Mouse (Mus musculus): ENCODE results near the gene Ppp2r3d.
A peak's percentile ranks its signal among the peaks of the same experiment; 100 is the strongest.
"Not testable (repeated sequence)": the region's sequence is repeated elsewhere in the genome, so short reads cannot be mapped to it uniquely, and the experiment has no call there.

Ppp2r3d gene

GRCm38 (mm10) chr9:124476096-124476902, at the start of gene Ppp2r3d:
TSS of gene Ppp2r3d (minus strand) at chr9:124476898.
- no peak for DNase-seq (ENCODE audit: low read depth, low spot score)

- not testable (repeated sequence) for DNase-seq (ENCODE audit: low read depth, low spot score)
Observed at GRCm38 (mm10) chr9:124493693-124494092, 17.0 kb upstream of the Ppp2r3d start, which contains the start of gene Gm21836. TSS of gene Gm21836 (minus strand) at chr9:124493793.

GRCm38 (mm10) chr9:124480361-124480980, 3.8 kb upstream of the Ppp2r3d start:
- DNase-seq (ENCODE audit: low read depth, low spot score): not testable (repeated sequence)

GRCm38 (mm10) chr9:124478081-124478480, 1.4 kb upstream of the Ppp2r3d start:
- DNase-seq (ENCODE audit: low read depth, low spot score): no peak

GRCm38 (mm10) chr9:124475689-124476088, 1.0 kb downstream of the Ppp2r3d start:
- DNase-seq (ENCODE audit: low read depth, low spot score): no peak

GRCm38 (mm10) chr9:124456572-124456971, 20.1 kb downstream of the Ppp2r3d start:
- no peak for DNase-seq (ENCODE audit: low read depth, low spot score)

- peak; percentile 11 for DNase-seq (ENCODE audit: low read depth, low spot score)
Observed at GRCm38 (mm10) chr9:124442533-124442855, 34.2 kb downstream of the Ppp2r3d start.

GRCm38 (mm10) chr9:124441681-124442532, 34.8 kb downstream of the Ppp2r3d start:
- peak; percentile 14 for DNase-seq (ENCODE audit: low read depth, low spot score)

- DNase-seq (ENCODE audit: low read depth, low spot score): peak; percentile 25
Observed at GRCm38 (mm10) chr9:124440724-124441045, 36.0 kb downstream of the Ppp2r3d start.

GRCm38 (mm10) chr9:124439848-124440723, 36.6 kb downstream of the Ppp2r3d start:
- peak; percentile 30 for DNase-seq (ENCODE audit: low read depth, low spot score)

GRCm38 (mm10) chr9:124439403-124439847, 37.3 kb downstream of the Ppp2r3d start:
- DNase-seq (ENCODE audit: low read depth, low spot score): peak; percentile 10

- DNase-seq (ENCODE audit: low read depth, low spot score): no peak
Observed at GRCm38 (mm10) chr9:124438686-124439346, 37.9 kb downstream of the Ppp2r3d start.

- peak; percentile 94 for DNase-seq (ENCODE audit: low read depth, low spot score)
Observed at GRCm38 (mm10) chr9:124425411-124425885, 51.2 kb downstream of the Ppp2r3d start.

- DNase-seq (ENCODE audit: low read depth, low spot score): peak; percentile 100
Observed at GRCm38 (mm10) chr9:124424542-124425410, 51.9 kb downstream of the Ppp2r3d start.

- no peak for DNase-seq (ENCODE audit: low read depth, low spot score)
Observed at GRCm38 (mm10) chr9:124424292-124424541, 52.5 kb downstream of the Ppp2r3d start.

- DNase-seq (ENCODE audit: low read depth, low spot score): peak; percentile 99
Observed at GRCm38 (mm10) chr9:124423552-124424291, 53.0 kb downstream of the Ppp2r3d start.

GRCm38 (mm10) chr9:124422900-124423551, 53.7 kb downstream of the Ppp2r3d start:
- peak; percentile 96 for DNase-seq (ENCODE audit: low read depth, low spot score)

- peak; percentile 58 for DNase-seq (ENCODE audit: low read depth, low spot score)
Observed at GRCm38 (mm10) chr9:124422427-124422826, 54.3 kb downstream of the Ppp2r3d start.
